Mouse (Mus musculus) MEL (cell line): ENCODE data around the gene Unc93b1. TPM values are rescaled to one million over a fixed set of nuclear protein-coding genes. Genes with fewer than 3 reads are reported as not detected.

Experiments used
- DNase-seq: peaks from one replicate; pipeline ENCODE4 v3.0.0; 2011; ENCODE audit warnings: low read depth, low spot score
- H3K27ac ChIP-seq: 2 replicates; pipeline ENCODE4 v1.5.1; 2012; ENCODE audit warnings: low read depth, mild to moderate bottlenecking, control low read depth, low read length, moderate library complexity; ENCODE audit not compliant: control insufficient read depth
- H3K27me3 ChIP-seq, 2 experiments: fragments of 150-350 bp in 1 of 2; sonication (generic) in 1 of 2; 2 replicates each; pipeline ENCODE4 v1.6.1; 2012; ENCODE audit warnings: low read length in 2 of 2, mild to moderate bottlenecking in 2 of 2, improper control_type of control experiment in 1 of 2, moderate library complexity in 1 of 2; ENCODE audit not compliant: insufficient read depth in 2 of 2, control insufficient read depth in 1 of 2
- H3K36me3 ChIP-seq, 2 experiments: 2 replicates each; pipeline ENCODE4 v1.6.1; 2012 to 2014; ENCODE audit warnings: low read length in 2 of 2, improper control_type of control experiment in 1 of 2, inconsistent platforms in 1 of 2, mild to moderate bottlenecking in 1 of 2; ENCODE audit not compliant: insufficient read depth in 2 of 2, control insufficient read depth in 1 of 2
- H3K4me1 ChIP-seq, 2 experiments: fragments of 150-350 bp in 1 of 2; sonication (generic) in 1 of 2; 2 replicates each; pipeline ENCODE4 v1.6.1; 2012; ENCODE audit warnings: low read length in 2 of 2, improper control_type of control experiment in 1 of 2, mild to moderate bottlenecking in 1 of 2; ENCODE audit not compliant: insufficient read depth in 2 of 2, control insufficient read depth in 1 of 2
- H3K4me3 ChIP-seq, 2 experiments: fragments of 150-350 bp in 1 of 2; sonication (generic) in 1 of 2; 2 replicates each; pipeline ENCODE4 v1.5.1; 2012; ENCODE audit warnings: low read depth in 2 of 2, low read length in 2 of 2, mild to moderate bottlenecking in 2 of 2, moderate library complexity in 2 of 2, control low read depth in 1 of 2, improper control_type of control experiment in 1 of 2; ENCODE audit not compliant: control insufficient read depth in 1 of 2, insufficient read depth in 1 of 2
- H3K79me2 ChIP-seq: 2 replicates; pipeline ENCODE4 v1.6.1; 2012; ENCODE audit warnings: mild to moderate bottlenecking, low read length, moderate library complexity; ENCODE audit not compliant: control insufficient read depth, poor library complexity, insufficient read depth
- H3K9ac ChIP-seq: 2 replicates; pipeline ENCODE4 v1.6.1; 2012; ENCODE audit warnings: low read depth, mild to moderate bottlenecking, control low read depth, low read length, moderate library complexity; ENCODE audit not compliant: control insufficient read depth, poor library complexity, severe bottlenecking
- H3K9me3 ChIP-seq: fragments of 150-350 bp; sonication (generic); replicated peaks from 2 replicates; pipeline ENCODE4 v1.6.1; 2012; ENCODE audit warnings: mild to moderate bottlenecking, low read length, improper control_type of control experiment, moderate library complexity; ENCODE audit not compliant: insufficient read depth
- BHLHE40 ChIP-seq: IDR thresholded peaks from 2 replicates; pipeline ENCODE4 v1.6.1; 2012; ENCODE audit warnings: low read depth, mild to moderate bottlenecking, inconsistent platforms, low read length, improper control_type of control experiment, borderline replicate concordance
- CHD1 ChIP-seq: IDR thresholded peaks from 2 replicates; pipeline ENCODE4 v1.6.1; 2012; ENCODE audit warnings: low read depth, mild to moderate bottlenecking, inconsistent platforms, low read length, improper control_type of control experiment
- CHD2 ChIP-seq: IDR thresholded peaks from 2 replicates; pipeline ENCODE4 v1.6.1; 2011; ENCODE audit warnings: low read length, improper control_type of control experiment
- CTCF ChIP-seq, 3 experiments: IDR thresholded peaks in 2 of 3; conservative IDR thresholded peaks in 1 of 3; 2 replicates each; pipeline ENCODE4 v1.5.1; 2011 to 2012; ENCODE audit warnings: low read length in 3 of 3, low read depth in 2 of 3, mild to moderate bottlenecking in 2 of 3, improper control_type of control experiment in 1 of 3, inconsistent platforms in 1 of 3, mixed read lengths in 1 of 3, moderate library complexity in 1 of 3; ENCODE audit not compliant: control insufficient read depth in 1 of 3, insufficient read depth in 1 of 3, poor library complexity in 1 of 3, severe bottlenecking in 1 of 3
- E2F4 ChIP-seq: IDR thresholded peaks from 2 replicates; pipeline ENCODE4 v1.6.1; 2011; ENCODE audit warnings: low read depth, low read length, improper control_type of control experiment, borderline replicate concordance
- EP300 ChIP-seq, 2 experiments: IDR thresholded peaks; 2 replicates each; pipeline ENCODE4 v1.6.1; 2011; ENCODE audit warnings: improper control_type of control experiment in 2 of 2, low read length in 2 of 2, low read depth in 1 of 2, mild to moderate bottlenecking in 1 of 2
- ETS1 ChIP-seq: IDR thresholded peaks from 2 replicates; pipeline ENCODE4 v1.6.1; 2012; ENCODE audit warnings: low read depth, mild to moderate bottlenecking, inconsistent platforms, low read length, improper control_type of control experiment, moderate library complexity
- GATA1 ChIP-seq: IDR thresholded peaks from 2 replicates; pipeline ENCODE4 v1.6.1; 2011; ENCODE audit warnings: low read depth, low read length, improper control_type of control experiment
- JUND ChIP-seq: IDR thresholded peaks from 2 replicates; pipeline ENCODE4 v1.6.1; 2011; ENCODE audit warnings: low read depth, mild to moderate bottlenecking, improper control_type of control experiment, low read length
- MAFK ChIP-seq: IDR thresholded peaks from 2 replicates; pipeline ENCODE4 v1.6.1; 2011; ENCODE audit warnings: low read depth, mild to moderate bottlenecking, low read length, improper control_type of control experiment, borderline replicate concordance
- MAZ ChIP-seq: IDR thresholded peaks from 2 replicates; pipeline ENCODE4 v1.6.1; 2012; ENCODE audit warnings: low read depth, mild to moderate bottlenecking, inconsistent platforms, low read length, improper control_type of control experiment
- MEF2A ChIP-seq: IDR thresholded peaks from 2 replicates; pipeline ENCODE4 v1.6.1; 2014; ENCODE audit warnings: low read depth, mild to moderate bottlenecking, inconsistent platforms, low read length, improper control_type of control experiment; ENCODE audit not compliant: poor library complexity, insufficient replicate concordance, severe bottlenecking; ENCODE audit errors: extremely low read depth
- MXI1 ChIP-seq: IDR thresholded peaks from 2 replicates; pipeline ENCODE4 v1.6.1; 2011; ENCODE audit warnings: mild to moderate bottlenecking, low read depth, low read length, improper control_type of control experiment
- MYC ChIP-seq: IDR thresholded peaks from 2 replicates; pipeline ENCODE4 v1.6.1; 2011; ENCODE audit warnings: low read depth, mild to moderate bottlenecking, low read length, improper control_type of control experiment, moderate library complexity
- NELFE ChIP-seq: IDR thresholded peaks from 2 replicates; pipeline ENCODE4 v1.6.1; 2011; ENCODE audit warnings: low read depth, low read length, improper control_type of control experiment
- POLR2AphosphoS2 ChIP-seq: IDR thresholded peaks from 2 replicates; pipeline ENCODE4 v1.6.1; 2011; ENCODE audit warnings: low read length, improper control_type of control experiment
- POLR2AphosphoS5 ChIP-seq: IDR thresholded peaks from 2 replicates; pipeline ENCODE4 v1.6.1; 2012; ENCODE audit warnings: low read depth, borderline replicate concordance, mild to moderate bottlenecking, inconsistent platforms, low read length, moderate library complexity, mixed read lengths
- SIN3A ChIP-seq: IDR thresholded peaks from 2 replicates; pipeline ENCODE4 v1.6.1; 2012; ENCODE audit warnings: low read length, improper control_type of control experiment, inconsistent platforms
- TBP ChIP-seq: IDR thresholded peaks from 2 replicates; pipeline ENCODE4 v1.8.0; 2011; ENCODE audit warnings: low read depth, low read length, improper control_type of control experiment
- TCF12 ChIP-seq: IDR thresholded peaks from 2 replicates; pipeline ENCODE4 v1.6.1; 2014; ENCODE audit warnings: low read depth, mild to moderate bottlenecking, inconsistent platforms, low read length, improper control_type of control experiment, moderate library complexity
- ZC3H11A ChIP-seq: IDR thresholded peaks from 2 replicates; pipeline ENCODE4 v1.6.1; 2012; ENCODE audit warnings: low read depth, mild to moderate bottlenecking, inconsistent platforms, low read length, improper control_type of control experiment
- ZKSCAN1 ChIP-seq: IDR thresholded peaks from 2 replicates; pipeline ENCODE4 v1.6.1; 2012; ENCODE audit warnings: low read depth, mild to moderate bottlenecking, inconsistent platforms, low read length, improper control_type of control experiment, moderate library complexity
- ZMIZ1 ChIP-seq: IDR thresholded peaks from 2 replicates; pipeline ENCODE4 v1.6.1; 2012; ENCODE audit warnings: low read depth, mild to moderate bottlenecking, inconsistent platforms, low read length, improper control_type of control experiment, moderate library complexity
- polyA plus RNA-seq, 2 experiments: library from polyadenylated mRNA; stranded (reverse) in 1 of 2; unstranded in 1 of 2; fragments of >175 nt in 1 of 2; fragments of >200 nt in 1 of 2; gene quantifications; 2 replicates each; pipeline versions ENCODE4 v1.2.1 to v1.2.4; 2012; ENCODE audit warnings: low replicate concordance in 2 of 2, low read depth in 1 of 2; ENCODE audit not compliant: insufficient read length in 2 of 2, insufficient read depth in 1 of 2, missing spikeins in 1 of 2
- total RNA-seq: library from RNA; depleted of rRNA; stranded (reverse); fragments of 300-350 nt; gene quantifications from 2 replicates; pipeline ENCODE4 v1.2.3, GENCODE M21; 2012

The Unc93b1 gene
- total and polyA plus RNA-seq, 3 experiments = 4.7 to 8.2 TPM; not detected in 1

- peaks cover 0 to 9% of the 10 kb centered on the region in 2 experiments; a peak in 2 of 4 replicates for H3K36me3 ChIP-seq
- no peak overlapping the region for H3K4me3 ChIP-seq
- H3K27me3 ChIP-seq = no peaks in the 10 kb centered on the region
- peaks cover 13% of the 10 kb centered on the region for H3K79me2 ChIP-seq
- H3K4me1 ChIP-seq = peaks cover 0 to 16% of the 10 kb centered on the region in 2 experiments; a peak in 3 of 4 replicates
- H3K9me3 ChIP-seq = no peaks in the 10 kb centered on the region
- H3K27ac ChIP-seq = no peak overlapping the region
- no peak overlapping the region for H3K9ac ChIP-seq
- DNase-seq = no peak
- no peak for TF ChIP-seq MXI1
- TF ChIP-seq ZMIZ1 = no peak
- no peak for TF ChIP-seq JUND
- no peak for TF ChIP-seq TBP
- TF ChIP-seq CTCF (IDR thresholded peaks at IDR 0.05 in 2 of 3, conservative IDR thresholded peaks at IDR 0.05 in 1 of 3; ENCODE audit: control insufficient read depth in 1 of 3, insufficient read depth in 1 of 3, low read depth in 2 of 3, low read length in 3 of 3, poor library complexity in 1 of 3, severe bottlenecking in 1 of 3) = no peak
- TF ChIP-seq NELFE = no peak
- TF ChIP-seq MYC = no peak
- no peak for TF ChIP-seq SIN3A
- no peak for TF ChIP-seq ZKSCAN1
- no peak for TF ChIP-seq ETS1
- TF ChIP-seq CHD1 = no peak
- TF ChIP-seq TCF12 = no peak
- no peak for TF ChIP-seq ZC3H11A
- no peak for TF ChIP-seq GATA1
- no peak for TF ChIP-seq MAZ
- no peak for TF ChIP-seq EP300 (IDR thresholded peaks at IDR 0.05; ENCODE audit: low read depth in 1 of 2, low read length in 2 of 2)
- TF ChIP-seq CHD2 = no peak
- no peak for TF ChIP-seq POLR2AphosphoS2
- no peak for TF ChIP-seq POLR2AphosphoS5
Observed at GRCm38 (mm10) chr19:3916727-3917126, 18.3 kb upstream of the Unc93b1 start.

- peaks cover 0 to 14% of the 10 kb centered on the region in 2 experiments; a peak in 2 of 4 replicates for H3K4me1 ChIP-seq
- H3K27ac ChIP-seq = no peak overlapping the region
- no peaks in the 10 kb centered on the region for H3K79me2 ChIP-seq
- H3K9me3 ChIP-seq = no peaks in the 10 kb centered on the region
- H3K36me3 ChIP-seq = no peaks in the 10 kb centered on the region
- H3K9ac ChIP-seq = no peak overlapping the region
- DNase-seq = no peak
- no peaks in the 10 kb centered on the region for H3K27me3 ChIP-seq
- TF ChIP-seq ETS1 (no peak), POLR2AphosphoS2 (no peak), MEF2A (no peak), MAZ (no peak), GATA1 (no peak), NELFE (no peak), E2F4 (no peak), MXI1 (no peak), TBP (no peak), ZMIZ1 (no peak), ZC3H11A (no peak), BHLHE40 (no peak), MAFK (no peak)
- no peak overlapping the region for H3K4me3 ChIP-seq
Observed at GRCm38 (mm10) chr19:3919928-3920327, 15.1 kb upstream of the Unc93b1 start.
